Mouse (Mus musculus): ENCODE measurements around the gene Cdcp1. TPM values are rescaled to one million over a fixed set of nuclear protein-coding genes. Genes with fewer than 3 reads are reported as not detected.

Gene Cdcp1
- total RNA-seq, 1 experiment: 3.3 TPM

DNA sequence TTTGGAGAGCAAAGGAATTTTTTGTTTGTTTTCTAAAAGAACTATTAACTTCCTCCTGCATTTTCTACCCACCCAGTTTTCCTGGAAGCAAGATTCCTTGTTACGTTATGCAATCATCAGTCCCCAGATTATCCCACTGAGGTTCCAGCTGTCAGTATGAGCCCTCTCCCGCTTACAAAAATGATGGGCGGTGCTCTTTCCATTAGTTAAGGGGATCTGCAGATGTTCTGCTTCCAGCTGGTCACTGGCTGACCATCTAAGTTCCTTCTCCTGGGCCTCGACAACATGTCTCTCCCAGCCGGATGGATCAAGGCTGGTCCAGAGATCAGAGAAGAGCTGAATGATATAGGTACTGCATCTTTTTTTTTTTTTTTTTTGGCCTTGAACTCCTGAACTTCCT, 67.4 kb downstream of the Cdcp1 start:
- TF ChIP-seq ZNF384 (IDR thresholded peaks at IDR 0.05; ENCODE audit: low read depth, low read length): no peak
- no peak for TF ChIP-seq ZC3H11A (IDR thresholded peaks at IDR 0.05; ENCODE audit: borderline replicate concordance, low read depth, low read length)
- TF ChIP-seq CHD2 (IDR thresholded peaks at IDR 0.05; ENCODE audit: low read depth, low read length): no peak
- TF ChIP-seq MAFK (IDR thresholded peaks at IDR 0.05; ENCODE audit: insufficient read depth, low read depth, low read length): no peak
- TF ChIP-seq HCFC1 (IDR thresholded peaks at IDR 0.05; ENCODE audit: borderline replicate concordance, insufficient read depth, low read length): no peak
- Histone ChIP-seq H3K9ac (ENCODE audit: insufficient read depth, low read depth, low read length, poor library complexity, severe bottlenecking) (no peak overlapping the region), H3K27ac (ENCODE audit: insufficient read depth, low read depth, low read length, poor library complexity, severe bottlenecking) (no peak overlapping the region), H3K36me3 (ENCODE audit: control insufficient read depth, insufficient read depth, low read length, poor library complexity, severe bottlenecking) (no peaks in the 10 kb centered on the region), H3K4me1 (ENCODE audit: control insufficient read depth in 2 of 2, insufficient read depth in 2 of 2, low read length in 2 of 2, poor library complexity in 1 of 2) (no peaks in the 10 kb centered on the region), H3K4me3 (ENCODE audit: insufficient read depth in 1 of 2, low read depth in 1 of 2, low read length in 2 of 2, poor library complexity in 1 of 2, severe bottlenecking in 1 of 2) (no peak overlapping the region), H3K9me3 (ENCODE audit: control insufficient read depth, insufficient read depth, low read depth, low read length) (peaks cover 5% of the 10 kb centered on the region)
- DNase-seq (ENCODE audit: low read depth, low spot score): no peak
- in situ Hi-C loops (cut with MboI; ENCODE audit: low sequenced_read_pairs in 2 of 2, unreplicated experiment in 2 of 2): no loop called here

DNA sequence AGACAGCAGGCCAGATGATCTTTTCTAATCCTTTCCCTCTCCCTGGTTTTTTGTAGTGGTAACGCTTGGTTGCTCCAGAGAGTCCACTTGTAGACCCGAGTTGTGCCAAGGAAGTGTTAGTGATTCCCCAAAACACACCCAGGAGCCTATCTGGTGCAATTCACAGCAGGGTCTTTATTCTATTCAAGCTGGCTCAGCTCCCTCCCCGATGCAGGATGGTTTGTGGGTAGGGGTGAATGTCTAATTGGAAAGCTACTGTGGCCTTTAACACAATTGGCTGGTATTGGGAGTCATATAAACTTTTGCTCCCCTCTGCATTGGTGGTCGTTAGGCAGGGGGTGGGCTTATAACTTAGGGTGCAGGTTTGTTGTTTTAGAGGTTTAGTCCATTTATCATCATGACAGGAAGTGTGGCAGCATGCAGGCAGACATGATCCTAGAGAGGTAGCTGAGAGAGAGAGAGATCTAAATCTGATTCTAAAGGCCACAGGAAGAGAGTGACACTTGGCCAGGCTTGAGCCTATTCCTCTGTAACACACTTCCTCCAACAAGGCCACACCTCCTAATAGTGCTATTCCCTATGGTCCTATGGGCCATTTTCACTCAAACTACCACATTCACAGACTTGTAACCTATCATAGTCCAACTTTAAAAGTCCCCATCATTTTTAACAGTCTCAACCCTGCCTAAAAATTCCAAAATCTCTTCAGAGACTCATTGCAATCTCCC, 75.8 kb downstream of the Cdcp1 start:
- no peak overlapping the region for H3K9ac ChIP-seq (ENCODE audit: insufficient read depth, low read depth, low read length, poor library complexity, severe bottlenecking)
- in situ Hi-C loops (cut with MboI; ENCODE audit: low sequenced_read_pairs in 2 of 2, unreplicated experiment in 2 of 2): no loop called here
- TF ChIP-seq MAFK (IDR thresholded peaks at IDR 0.05; ENCODE audit: insufficient read depth, low read depth, low read length): no peak
- TF ChIP-seq CHD2 (IDR thresholded peaks at IDR 0.05; ENCODE audit: low read depth, low read length): no peak
- TF ChIP-seq ZNF384 (IDR thresholded peaks at IDR 0.05; ENCODE audit: low read depth, low read length): no peak
- no peak for TF ChIP-seq ZC3H11A (IDR thresholded peaks at IDR 0.05; ENCODE audit: borderline replicate concordance, low read depth, low read length)
- TF ChIP-seq HCFC1 (IDR thresholded peaks at IDR 0.05; ENCODE audit: borderline replicate concordance, insufficient read depth, low read length): no peak
- DNase-seq (ENCODE audit: low read depth, low spot score): no peak
- H3K36me3 ChIP-seq (ENCODE audit: control insufficient read depth, insufficient read depth, low read length, poor library complexity, severe bottlenecking): peaks cover 24% of the 10 kb centered on the region
- no peaks in the 10 kb centered on the region for H3K4me1 ChIP-seq (ENCODE audit: control insufficient read depth in 2 of 2, insufficient read depth in 2 of 2, low read length in 2 of 2, poor library complexity in 1 of 2)
- no peak overlapping the region for H3K4me3 ChIP-seq (ENCODE audit: insufficient read depth in 1 of 2, low read depth in 1 of 2, low read length in 2 of 2, poor library complexity in 1 of 2, severe bottlenecking in 1 of 2)
- H3K27ac ChIP-seq (ENCODE audit: insufficient read depth, low read depth, low read length, poor library complexity, severe bottlenecking): no peak overlapping the region
- H3K9me3 ChIP-seq (ENCODE audit: control insufficient read depth, insufficient read depth, low read depth, low read length): peaks cover 9% of the 10 kb centered on the region; the same call in 1 of the 2 replicates

DNA sequence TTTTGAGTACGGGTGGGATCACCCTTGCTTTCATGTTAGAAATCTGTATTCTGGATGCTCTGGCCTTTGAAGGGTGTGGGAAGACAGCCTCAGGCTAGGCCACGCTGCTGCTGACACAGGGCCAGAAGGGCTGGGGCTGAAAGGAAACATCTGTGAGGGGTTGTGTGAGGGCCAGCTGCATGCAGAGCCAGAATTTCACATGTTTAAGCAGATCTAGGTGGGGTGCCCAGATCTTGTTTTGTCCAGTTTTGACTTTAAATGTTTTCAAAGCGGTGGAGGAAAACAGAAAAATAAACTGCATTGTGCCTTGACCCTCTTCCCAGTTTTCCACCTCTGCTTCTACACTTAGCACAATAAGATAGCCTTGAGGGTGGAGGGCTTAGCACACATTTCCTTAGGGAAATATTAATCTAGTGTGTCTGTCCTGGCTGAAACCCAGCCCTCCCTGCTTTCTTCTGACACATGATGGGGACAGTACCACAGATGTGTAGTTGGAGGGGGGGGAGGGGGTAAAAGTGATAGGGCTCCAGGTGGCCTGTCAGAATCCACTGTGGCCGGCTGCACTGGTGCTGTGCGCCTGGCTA, 76.9 kb downstream of the Cdcp1 start:
- Histone ChIP-seq H3K4me3 (ENCODE audit: insufficient read depth in 1 of 2, low read depth in 1 of 2, low read length in 2 of 2, poor library complexity in 1 of 2, severe bottlenecking in 1 of 2) (no peak overlapping the region), H3K27ac (ENCODE audit: insufficient read depth, low read depth, low read length, poor library complexity, severe bottlenecking) (no peak overlapping the region), H3K9me3 (ENCODE audit: control insufficient read depth, insufficient read depth, low read depth, low read length) (peaks cover 9% of the 10 kb centered on the region; the same call in 1 of the 2 replicates), H3K4me1 (ENCODE audit: control insufficient read depth in 2 of 2, insufficient read depth in 2 of 2, low read length in 2 of 2, poor library complexity in 1 of 2) (no peaks in the 10 kb centered on the region; a peak in 1 of 4 replicates), H3K36me3 (ENCODE audit: control insufficient read depth, insufficient read depth, low read length, poor library complexity, severe bottlenecking) (peaks cover 29% of the 10 kb centered on the region), H3K9ac (ENCODE audit: insufficient read depth, low read depth, low read length, poor library complexity, severe bottlenecking) (no peak overlapping the region)
- no peak for DNase-seq (ENCODE audit: low read depth, low spot score)
- in situ Hi-C loops (cut with MboI; ENCODE audit: low sequenced_read_pairs in 2 of 2, unreplicated experiment in 2 of 2): no loop called here
- TF ChIP-seq HCFC1 (IDR thresholded peaks at IDR 0.05; ENCODE audit: borderline replicate concordance, insufficient read depth, low read length) (no peak), CHD2 (IDR thresholded peaks at IDR 0.05; ENCODE audit: low read depth, low read length) (no peak), MAFK (IDR thresholded peaks at IDR 0.05; ENCODE audit: insufficient read depth, low read depth, low read length) (no peak), ZNF384 (IDR thresholded peaks at IDR 0.05; ENCODE audit: low read depth, low read length) (no peak), ZC3H11A (IDR thresholded peaks at IDR 0.05; ENCODE audit: borderline replicate concordance, low read depth, low read length) (no peak)

DNA sequence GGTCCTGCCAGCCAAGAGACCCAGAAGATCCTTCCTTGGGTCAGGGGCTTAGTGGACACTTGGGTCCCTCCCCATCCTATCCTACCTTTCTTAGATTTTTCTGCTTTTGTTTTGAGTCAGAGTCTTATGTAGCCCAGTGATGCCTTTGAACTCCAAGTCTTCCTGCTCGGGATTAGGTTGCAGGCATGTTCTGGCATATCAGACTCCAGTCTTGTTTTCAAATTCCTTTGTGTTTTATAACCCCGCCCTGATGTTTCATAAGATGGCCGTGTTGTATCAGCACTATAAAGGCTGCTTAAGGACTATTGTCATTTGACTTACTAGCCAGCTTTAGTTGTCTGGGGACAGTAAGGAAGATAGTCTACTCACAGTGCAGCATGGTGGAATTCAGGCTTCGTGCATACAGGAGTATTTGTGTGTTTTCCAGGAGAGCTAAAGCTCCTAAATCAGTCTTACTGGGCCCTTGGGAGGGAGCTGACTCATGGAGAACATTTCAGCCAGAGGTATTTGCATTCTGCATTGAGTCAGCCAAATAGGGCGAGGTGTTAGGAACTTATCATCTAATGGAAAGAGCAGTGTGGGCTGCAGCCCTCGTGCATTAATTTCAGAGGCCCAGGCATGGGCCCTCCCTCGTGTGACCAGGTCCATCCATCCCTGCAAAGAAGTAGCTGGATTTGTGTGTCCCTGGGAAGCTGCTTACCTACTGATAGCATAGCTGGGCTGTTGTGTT, 78.7 kb downstream of the Cdcp1 start:
- TF ChIP-seq ZNF384 (IDR thresholded peaks at IDR 0.05; ENCODE audit: low read depth, low read length) (no peak), HCFC1 (IDR thresholded peaks at IDR 0.05; ENCODE audit: borderline replicate concordance, insufficient read depth, low read length) (no peak), MAFK (IDR thresholded peaks at IDR 0.05; ENCODE audit: insufficient read depth, low read depth, low read length) (no peak), CHD2 (IDR thresholded peaks at IDR 0.05; ENCODE audit: low read depth, low read length) (no peak), ZC3H11A (IDR thresholded peaks at IDR 0.05; ENCODE audit: borderline replicate concordance, low read depth, low read length) (no peak)
- Histone ChIP-seq H3K27ac (ENCODE audit: insufficient read depth, low read depth, low read length, poor library complexity, severe bottlenecking) (no peak overlapping the region), H3K9ac (ENCODE audit: insufficient read depth, low read depth, low read length, poor library complexity, severe bottlenecking) (no peak overlapping the region), H3K36me3 (ENCODE audit: control insufficient read depth, insufficient read depth, low read length, poor library complexity, severe bottlenecking) (peaks cover 38% of the 10 kb centered on the region), H3K4me3 (ENCODE audit: insufficient read depth in 1 of 2, low read depth in 1 of 2, low read length in 2 of 2, poor library complexity in 1 of 2, severe bottlenecking in 1 of 2) (no peak overlapping the region), H3K9me3 (ENCODE audit: control insufficient read depth, insufficient read depth, low read depth, low read length) (no peaks in the 10 kb centered on the region), H3K4me1 (ENCODE audit: control insufficient read depth in 2 of 2, insufficient read depth in 2 of 2, low read length in 2 of 2, poor library complexity in 1 of 2) (no peaks in the 10 kb centered on the region; a peak in 1 of 4 replicates)
- in situ Hi-C loops (cut with MboI; ENCODE audit: low sequenced_read_pairs in 2 of 2, unreplicated experiment in 2 of 2): no loop called here
- DNase-seq (ENCODE audit: low read depth, low spot score): no peak
